Comparison of ENCODE assay signal across 21 mouse cellular contexts in genomic region chr6:24583456-24583855, GRCm38 (mm10). TPM values are rescaled to one million over a fixed set of nuclear protein-coding genes. Genes with fewer than 3 reads are reported as not detected.
A peak's percentile ranks its signal among the peaks of the same experiment; 100 is the strongest.
DNase-seq lines count a peak whose midpoint lies in the region; ATAC-seq and TF ChIP-seq lines count a peak whose summit lies in the region.
"Had no signal": no experiment of that assay in that cellular context is flagged by ENCODE, and none has a peak within 500 bp of the region (broad histone marks: within the 10 kb centered on the region; RNA-seq: fewer than 3 reads in every experiment).

No protein-coding gene starts in this region.

- H3K9me3 ChIP-seq in kidney, embryonic 16.5 days (ENCODE audit: low read length): no peaks in the 10 kb centered on the region
- H3K9me3 ChIP-seq: embryonic facial prominence, embryonic 10.5 days; forebrain, embryonic 13.5 days; hindbrain, embryonic 12.5 days had no signal

- TF ChIP-seq POLR2A in heart, adult 2 months (IDR thresholded peaks at IDR 0.05; ENCODE audit: insufficient read depth, low read depth, low read length): no peak

- no peaks in the 10 kb centered on the region for H3K27me3 ChIP-seq in heart, adult 2 months (ENCODE audit: control insufficient read depth, insufficient read depth, low read length)
- H3K27me3 ChIP-seq in kidney, embryonic 16.5 days (ENCODE audit: insufficient read depth, low read length): no peaks in the 10 kb centered on the region
- H3K27me3 ChIP-seq: forebrain, embryonic 13.5 days; hindbrain, embryonic 12.5 days had no signal

- H3K27ac ChIP-seq in gastrocnemius, adult 2 months: peak overlapping the region; percentile 75
- H3K27ac ChIP-seq in heart, adult 2 months: peak overlapping the region; percentile 29
- H3K27ac ChIP-seq in kidney, embryonic 16.5 days (ENCODE audit: low read length): no peak overlapping the region
- H3K27ac ChIP-seq: embryonic facial prominence, embryonic 10.5 days; forebrain, embryonic 13.5 days; hindbrain, embryonic 12.5 days; kidney, postnatal 0 days had no signal

- no peak overlapping the region for H3K4me2 ChIP-seq in kidney, embryonic 16.5 days (replicated peaks; ENCODE audit: low read depth, low read length)
- H3K4me2 ChIP-seq: forebrain, embryonic 13.5 days; hindbrain, embryonic 12.5 days had no signal

- no peak overlapping the region for H3K4me3 ChIP-seq in gastrocnemius, adult 2 months
- no peak overlapping the region for H3K4me3 ChIP-seq in heart, adult 2 months
- no peak overlapping the region for H3K4me3 ChIP-seq in kidney, embryonic 16.5 days (ENCODE audit: low read length)
- H3K4me3 ChIP-seq: embryonic facial prominence, embryonic 10.5 days; forebrain, embryonic 13.5 days; hindbrain, embryonic 12.5 days had no signal

- H3K4me1 ChIP-seq in heart, adult 2 months (ENCODE audit: control insufficient read depth, insufficient read depth, low read length): peaks cover 12% of the 10 kb centered on the region
- peaks cover 15% of the 10 kb centered on the region for H3K4me1 ChIP-seq in kidney, embryonic 16.5 days (ENCODE audit: insufficient read depth, low read length)
- H3K4me1 ChIP-seq: forebrain, embryonic 13.5 days had no signal

- no peak for TF ChIP-seq EP300 in heart, adult 2 months (IDR thresholded peaks at IDR 0.05; ENCODE audit: insufficient read depth, low read depth, low read length)

- no peaks in the 10 kb centered on the region for H3K79me2 ChIP-seq in heart, adult 2 months (replicated peaks; ENCODE audit: control insufficient read depth, insufficient read depth, low read length)

- no peak overlapping the region for H3K9ac ChIP-seq in heart, adult 2 months (ENCODE audit: low read depth, low read length)
- H3K9ac ChIP-seq in kidney, embryonic 16.5 days (replicated peaks; ENCODE audit: low read length): no peak overlapping the region
- H3K9ac ChIP-seq: forebrain, embryonic 13.5 days; forebrain, postnatal 0 days; hindbrain, embryonic 12.5 days had no signal

- TF ChIP-seq CTCF in gastrocnemius, adult 2 months (IDR thresholded peaks at IDR 0.05): no peak
- no peak for TF ChIP-seq CTCF in heart, adult 2 months (IDR thresholded peaks at IDR 0.05)

- peak; percentile 67 for DNase-seq in gastrocnemius, adult 2 months
- no peak for DNase-seq in gastrocnemius, postnatal 10 days
- DNase-seq in heart, adult 2 months: peak in 1 of 2 experiments; percentile 62
- no peak for DNase-seq in heart, postnatal 14 days
- DNase-seq in urinary bladder, postnatal 14 days (ENCODE audit: low spot score): peak; percentile 24
- no peak for DNase-seq in urinary bladder, adult 2 months (ENCODE audit: low spot score)
- DNase-seq in skeletal muscle tissue, adult 2 months (ENCODE audit: low read depth, low spot score): peak; percentile 87
- DNase-seq: adrenal gland, postnatal 14 days; cerebellum, adult 11-12 months; cerebellum, adult 9-10 months; forebrain, postnatal 0 days; kidney, adult 8-10 months had no signal

- ATAC-seq in kidney, embryonic 16.5 days (ENCODE audit: low FRiP score, low TSS enrichment): no peak
- ATAC-seq: forebrain, embryonic 13.5 days; forebrain, postnatal 0 days; hindbrain, embryonic 16.5 days; inflammation-experienced regulatory T-cells, adult 6 months; intestine, postnatal 0 days had no signal

- 68% methylated on average over 3 of the region's 3 CpGs for WGBS in heart, adult 2 months
- WGBS in kidney, embryonic 16.5 days: 82% methylated on average over 3 of the region's 3 CpGs

- H3K36me3 ChIP-seq in heart, adult 2 months (ENCODE audit: control insufficient read depth, insufficient read depth, low read length): peaks cover 16% of the 10 kb centered on the region
- no peaks in the 10 kb centered on the region for H3K36me3 ChIP-seq in kidney, embryonic 16.5 days (ENCODE audit: insufficient read depth, low read length)
- H3K36me3 ChIP-seq: embryonic facial prominence, embryonic 10.5 days; hindbrain, embryonic 12.5 days had no signal

- intact Hi-C loops in gastrocnemius, adult 2 months (cut with DNase I): no loop called here
- intact Hi-C loops in heart, adult 2 months (cut with DNase I): no loop called here
- intact Hi-C loops in heart, postnatal 14 days (cut with DNase I): no loop called here

RNA-seq across cellular contexts. Expression of gene Lmod2, which starts 14.1 kb away (rescaled TPM):
- total RNA-seq in gastrocnemius, adult 2 months (2021): 100 to 1,000 TPM; 105 to 286 TPM
- total RNA-seq in gastrocnemius, postnatal 10 days (2021): 100 to 1,000 TPM; 126 TPM
- 100 to 1,000 TPM; 691 to 757 TPM for total RNA-seq in heart, adult 2 months (2021)
- polyA plus RNA-seq in heart, adult 2 months (2012; rRNA removed): 191 and 268 TPM in 2 replicates
- total RNA-seq in heart, postnatal 14 days (2021): 100 to 1,000 TPM; 413 to 423 TPM
- polyA plus RNA-seq in urinary bladder, adult 2 months (2012; rRNA removed): 0.03 TPM in 1 of 2 replicates, not detected in the other
- 0.12 and 0.32 TPM in 2 replicates for polyA plus RNA-seq in kidney, embryonic 16.5 days (2015; fragmentation: Nextera tagmentation; extraction: Ambion mirVana)
- total RNA-seq: adrenal gland, postnatal 14 days; ES-E14; forebrain, postnatal 0 days had no signal
- polyA plus RNA-seq: embryonic facial prominence, embryonic 10.5 days; forebrain, embryonic 13.5 days; forebrain, postnatal 0 days; hindbrain, embryonic 12.5 days; hindbrain, embryonic 16.5 days; inflammation-experienced regulatory T-cells, adult 6 months; intestine, postnatal 0 days; kidney, postnatal 0 days had no signal

RNA-seq across cellular contexts. Expression of gene Asb15, which starts 55.5 kb away (rescaled TPM):
- total RNA-seq in gastrocnemius, adult 2 months (2021): 10 to 100 TPM; 34.9 to 54.5 TPM
- 1 to 10 TPM; 2.8 to 3.3 TPM for total RNA-seq in gastrocnemius, postnatal 10 days (2021)
- total RNA-seq in heart, adult 2 months (2021): 10 to 100 TPM; 61.4 to 69.9 TPM
- 31.0 and 61.4 TPM in 2 replicates for polyA plus RNA-seq in heart, adult 2 months (2012; rRNA removed)
- total RNA-seq in heart, postnatal 14 days (2021): 10 to 100 TPM; 42.9 to 47.5 TPM
- 0.21 and 0.26 TPM in 2 replicates for polyA plus RNA-seq in urinary bladder, adult 2 months (2012; rRNA removed)
- 0.52 and 0.69 TPM in 2 replicates for polyA plus RNA-seq in kidney, embryonic 16.5 days (2015; fragmentation: Nextera tagmentation; extraction: Ambion mirVana)
- total RNA-seq: adrenal gland, postnatal 14 days; ES-E14; forebrain, postnatal 0 days had no signal
- polyA plus RNA-seq: embryonic facial prominence, embryonic 10.5 days; forebrain, embryonic 13.5 days; forebrain, postnatal 0 days; hindbrain, embryonic 12.5 days; inflammation-experienced regulatory T-cells, adult 6 months; intestine, postnatal 0 days had no signal

RNA-seq across cellular contexts. Expression of gene Ndufa5, which starts 55.6 kb away (rescaled TPM):
- 100 to 1,000 TPM; 579 to 752 TPM for total RNA-seq in gastrocnemius, adult 2 months (2021)
- total RNA-seq in gastrocnemius, postnatal 10 days (2021): 100 to 1,000 TPM; 486 to 517 TPM
- 1,000 to 10,000 TPM; 1,490 to 1,734 TPM for total RNA-seq in heart, adult 2 months (2021)
- 66.3 and 92.6 TPM in 2 replicates for polyA plus RNA-seq in heart, adult 2 months (2012; rRNA removed)
- total RNA-seq in heart, postnatal 14 days (2021): 1,000 to 10,000 TPM; 1,207 to 1,226 TPM
- polyA plus RNA-seq in urinary bladder, adult 2 months (2012; rRNA removed): 32.5 and 59.8 TPM in 2 replicates
- 348 and 350 TPM in 2 replicates for polyA plus RNA-seq in kidney, embryonic 16.5 days (2015; fragmentation: Nextera tagmentation; extraction: Ambion mirVana)

Comparison
In these comparisons a context has a peak if more than half of its experiments do, and no peak if none do; other contexts are left out.
1. DNase-seq: peak in gastrocnemius, adult 2 months (single experiment), urinary bladder, postnatal 14 days (single experiment) and skeletal muscle tissue, adult 2 months (single experiment); none in gastrocnemius, postnatal 10 days (single experiment), heart, postnatal 14 days (0 of 2) and urinary bladder, adult 2 months (single experiment).
2. RNA of gene Asb15, which starts 55.5 kb away (total RNA-seq): 61.4 to 69.9 TPM in heart, adult 2 months, 34.9 to 54.5 TPM in gastrocnemius, adult 2 months and 42.9 to 47.5 TPM in heart, postnatal 14 days; 2.8 to 3.3 TPM in gastrocnemius, postnatal 10 days; every median in the first group is over 4 times any median in the second.